Mouse (Mus musculus) gastrocnemius, adult 8-10 months (tissue): ENCODE data around the gene Pgm5. TPM values are rescaled to one million over a fixed set of nuclear protein-coding genes. Genes with fewer than 3 reads are reported as not detected.
"Not testable (repeated sequence)": the region's sequence is repeated elsewhere in the genome, so short reads cannot be mapped to it uniquely, and the experiment has no call there.

Experiments used
- DNase-seq, 2 experiments: peaks; one replicate each; pipeline ENCODE4 v3.0.0; 2022; ENCODE audit warnings: low spot score in 2 of 2
- total RNA-seq, 4 experiments: library from RNA; stranded (reverse); gene quantifications; 2 replicates each; pipeline ENCODE4 v1.2.4; 2022

Pgm5 gene
- 10 to 100 TPM; 11.8 to 16.9 (median 13.2) TPM for total RNA-seq

DNA sequence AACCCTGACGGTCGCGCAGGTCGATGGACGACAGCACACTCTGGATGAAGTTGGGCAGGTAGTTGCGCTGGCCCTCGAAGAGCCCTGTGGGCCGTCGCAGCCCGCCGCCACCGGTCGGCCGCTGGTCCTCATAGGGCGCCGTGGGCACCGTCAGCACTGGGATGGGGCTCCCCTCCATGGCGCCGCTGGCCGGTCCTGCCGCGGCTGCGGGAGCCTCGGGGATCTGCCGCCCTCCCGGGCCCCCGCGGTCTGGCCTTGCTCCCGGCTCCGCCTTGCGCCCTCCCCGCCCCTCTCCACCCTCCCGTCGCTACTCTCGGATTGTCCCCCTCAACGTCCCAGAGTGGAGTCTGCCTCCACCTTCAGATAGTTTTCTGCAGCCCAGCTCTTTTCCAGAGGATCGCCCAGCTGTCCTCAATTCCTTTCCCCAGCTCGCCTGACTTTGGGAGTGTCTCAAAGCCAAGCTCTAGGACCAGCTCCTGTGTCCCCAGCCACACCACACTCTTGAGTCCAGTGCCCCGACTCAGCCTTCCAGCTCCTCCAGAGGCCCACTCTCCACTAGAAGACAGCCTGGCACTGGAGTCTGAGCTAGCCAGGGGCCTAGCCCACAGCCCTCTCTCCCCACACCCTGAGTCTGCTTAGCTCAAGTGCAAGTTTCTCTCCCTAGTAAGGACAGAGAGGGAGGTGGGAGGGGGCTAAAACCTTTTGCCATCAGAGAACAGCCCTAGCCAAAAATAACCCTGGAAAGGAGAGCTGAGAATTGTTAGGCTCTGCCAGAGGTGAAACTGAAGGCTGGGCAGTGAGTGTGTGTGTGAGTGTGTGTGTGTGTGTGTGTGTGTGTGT, at the start of gene Pgm5:
TSS of gene Pgm5 (minus strand) at position 244 of the 840 bp plus-strand sequence.
- DNase-seq, result peak in 1 of 2 experiments; percentile 21

DNA sequence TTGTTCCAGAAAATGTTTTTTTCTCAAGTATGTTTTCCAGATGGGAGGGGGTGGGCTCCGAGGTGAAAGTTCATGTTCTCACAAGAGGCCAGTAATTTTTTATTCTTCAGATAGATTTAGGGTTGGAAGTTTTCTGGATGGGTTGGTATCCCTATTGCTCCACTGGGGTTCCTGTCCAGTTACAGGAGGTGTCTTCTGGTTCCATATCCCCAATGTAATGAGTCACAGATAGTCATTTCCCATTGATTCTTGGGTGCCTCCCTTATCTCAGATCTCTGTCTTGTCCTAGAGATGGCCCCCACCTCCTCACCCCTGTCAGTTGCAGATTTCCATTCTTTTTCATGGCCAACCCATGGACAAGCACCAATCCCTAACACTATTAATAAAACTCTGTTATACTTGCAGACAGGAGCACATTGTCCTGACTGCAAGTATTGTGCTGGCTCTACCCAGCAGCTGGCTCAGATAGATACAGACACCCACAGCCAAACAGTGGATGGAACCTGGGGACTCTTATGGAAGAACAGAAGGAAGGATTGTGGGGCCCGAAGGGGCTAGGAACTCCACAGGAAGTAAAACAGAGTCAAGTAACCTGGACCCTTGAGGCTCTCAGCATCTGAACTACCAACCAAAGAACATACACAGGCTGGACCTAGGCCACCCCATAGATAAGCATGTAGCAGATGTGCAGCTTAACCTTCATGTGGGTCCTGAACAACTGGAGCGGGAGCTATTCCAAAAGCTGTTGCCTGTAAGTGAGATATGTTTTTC, 46.9 kb upstream of the Pgm5 start:
- DNase-seq, result no peak

DNA sequence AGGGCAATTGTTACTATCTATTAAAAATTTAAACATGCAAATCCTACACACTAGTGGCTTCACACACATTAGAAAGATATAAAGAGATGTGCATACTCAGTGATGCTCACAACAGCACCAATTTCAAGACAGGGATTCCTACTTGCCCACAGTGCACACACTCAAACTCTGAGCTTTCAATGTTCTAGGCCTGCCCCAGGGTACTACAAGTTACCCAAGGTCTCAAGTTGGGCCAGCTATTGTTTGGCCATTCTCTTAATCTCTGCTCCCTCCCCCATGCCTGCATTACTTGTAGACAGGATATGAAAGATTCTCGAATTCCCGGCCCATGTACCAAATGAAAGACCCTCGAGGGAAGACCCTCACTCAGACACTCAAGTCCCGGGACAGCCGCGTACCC, 46.0 kb upstream of the Pgm5 start:
- no peak for DNase-seq

DNA sequence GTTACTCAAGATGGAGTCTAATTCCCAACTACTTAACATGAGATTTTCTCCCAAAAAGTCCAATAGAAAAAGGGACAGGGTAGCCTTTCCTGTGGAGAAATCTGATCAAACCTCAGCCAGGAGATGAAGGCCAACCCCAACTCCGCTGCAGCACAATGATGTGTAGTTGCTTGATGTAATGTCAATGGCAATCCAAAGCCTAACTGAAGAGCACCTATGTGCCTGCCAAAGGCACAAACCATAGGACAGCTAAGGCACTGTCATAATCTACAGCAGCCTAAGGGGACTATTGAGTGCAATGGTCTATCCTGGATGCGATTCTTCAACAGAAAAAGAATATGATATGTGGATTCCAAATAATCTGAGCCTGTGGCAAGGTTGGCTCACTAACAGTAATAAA, 41.2 kb upstream of the Pgm5 start:
- DNase-seq, result no peak

DNA sequence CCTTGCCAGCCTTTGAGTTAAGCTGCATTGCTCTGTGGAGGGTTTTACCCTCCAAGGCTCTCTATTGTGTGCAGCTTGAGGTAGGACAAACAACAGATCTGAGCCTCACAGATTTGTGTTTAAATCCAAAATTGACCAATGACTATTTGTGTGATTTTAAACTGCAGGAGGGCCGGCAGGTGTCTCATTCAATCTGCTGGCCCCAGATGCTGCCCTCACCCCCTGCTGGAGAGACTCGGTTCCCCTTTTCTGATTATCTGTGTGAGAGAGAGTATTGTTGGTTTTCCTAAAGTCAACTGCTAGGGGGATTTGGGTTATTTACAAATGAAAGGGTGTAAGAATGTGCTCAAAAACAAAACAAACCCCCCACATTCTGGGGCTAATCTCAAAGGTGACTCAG, 40.6 kb upstream of the Pgm5 start:
- DNase-seq, result no peak

DNA sequence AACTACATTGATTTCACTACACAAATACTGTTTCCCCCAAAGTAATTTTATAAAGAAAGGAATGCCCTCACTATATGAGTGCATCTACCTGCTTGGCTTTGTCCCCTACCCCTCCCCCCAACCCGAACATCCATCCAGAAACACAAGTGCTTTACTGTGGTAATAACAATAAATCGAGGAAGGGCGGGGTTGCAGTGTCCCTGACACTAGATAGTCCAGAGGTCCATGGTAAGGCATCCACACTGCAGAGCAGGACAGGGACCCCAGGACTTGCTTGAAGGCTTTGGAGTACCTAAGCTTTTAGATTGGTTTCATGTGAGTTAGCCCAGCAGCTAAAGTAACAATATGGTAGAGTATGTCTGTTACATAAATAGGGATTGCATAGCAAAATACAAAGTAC, 40.0 kb upstream of the Pgm5 start:
- DNase-seq, result no peak

DNA sequence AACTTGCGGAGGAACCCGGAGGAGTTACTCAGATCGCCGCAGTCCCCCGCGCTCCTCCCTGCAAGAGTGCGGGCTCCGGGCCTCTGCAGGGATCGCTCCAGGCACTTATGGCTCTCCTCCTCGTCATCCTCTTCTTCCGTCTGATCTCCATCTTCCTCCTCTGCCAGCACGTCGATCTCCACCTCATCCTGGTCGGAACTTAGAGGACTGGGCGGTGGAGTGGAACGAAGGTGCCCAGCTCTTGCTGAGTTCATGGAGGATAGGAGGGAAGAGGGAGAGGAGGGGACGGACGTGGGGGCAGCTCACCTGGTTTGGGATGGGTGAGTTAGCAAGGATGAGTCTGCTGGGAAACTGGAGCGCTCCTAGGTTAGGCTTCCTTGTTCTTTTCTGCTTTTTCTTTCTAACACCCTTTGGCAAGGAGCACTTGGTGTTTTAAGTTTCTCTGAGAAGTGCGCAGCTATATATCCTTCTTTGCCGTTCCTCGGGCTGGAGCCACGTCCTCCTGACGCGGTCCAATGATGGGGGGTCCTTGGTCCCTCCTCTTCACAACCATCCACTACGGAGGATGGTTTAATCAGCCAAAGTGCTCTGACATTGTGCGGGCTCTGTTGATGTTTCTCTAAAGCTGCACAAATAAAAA, 39.0 kb upstream of the Pgm5 start, which contains the start of gene Foxd4:
TSS of gene Foxd4 (minus strand) at position 617 of the 640 bp plus-strand sequence.
- DNase-seq, result no peak

DNA sequence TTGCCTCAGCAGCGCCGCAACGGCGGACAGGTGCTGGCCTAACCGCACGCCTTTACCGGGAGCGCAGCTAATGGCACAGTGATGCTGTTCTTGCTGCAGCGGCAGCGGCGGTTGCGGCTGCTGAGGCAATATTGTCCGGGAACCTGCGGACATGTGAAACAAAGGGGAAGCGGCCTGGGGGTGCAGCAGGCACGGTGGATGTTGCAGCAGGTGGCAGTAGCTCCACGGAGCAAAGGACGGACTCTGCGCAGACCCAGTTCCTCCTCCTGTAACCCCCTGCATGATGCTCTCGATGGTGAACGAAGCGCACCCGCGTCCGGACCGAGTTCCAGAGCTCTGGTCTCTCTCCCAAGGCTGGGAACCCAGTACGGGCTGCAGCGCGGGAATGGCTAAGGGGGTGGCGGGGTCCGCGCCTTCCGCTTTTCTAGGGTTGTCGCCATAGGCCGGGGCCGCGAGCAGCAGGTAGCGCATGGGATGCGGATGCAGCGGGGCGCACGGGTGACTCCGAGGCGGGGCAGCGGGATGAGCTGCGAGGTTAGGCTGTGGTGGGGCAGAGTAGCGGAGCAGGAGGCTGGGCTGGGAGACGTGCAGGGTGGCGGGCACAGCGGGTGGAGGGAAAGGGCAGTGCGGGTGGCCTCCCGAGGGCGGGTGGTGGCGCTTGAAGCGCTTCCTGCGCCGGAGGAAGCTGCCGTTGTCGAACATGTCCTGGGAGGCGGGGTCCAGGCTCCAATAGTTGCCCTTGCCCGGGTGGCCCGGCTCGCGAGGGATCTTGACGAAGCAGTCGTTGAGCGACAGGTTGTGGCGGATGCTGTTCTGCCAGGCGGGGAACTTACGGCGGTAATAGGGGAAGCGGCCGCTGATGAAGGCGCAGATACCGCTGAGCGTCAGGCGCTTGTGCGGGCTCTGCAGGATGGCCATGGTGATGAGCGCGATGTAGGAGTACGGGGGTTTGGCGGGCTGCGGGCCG, 38.2 kb upstream of the Pgm5 start:
- DNase-seq, result no peak

DNA sequence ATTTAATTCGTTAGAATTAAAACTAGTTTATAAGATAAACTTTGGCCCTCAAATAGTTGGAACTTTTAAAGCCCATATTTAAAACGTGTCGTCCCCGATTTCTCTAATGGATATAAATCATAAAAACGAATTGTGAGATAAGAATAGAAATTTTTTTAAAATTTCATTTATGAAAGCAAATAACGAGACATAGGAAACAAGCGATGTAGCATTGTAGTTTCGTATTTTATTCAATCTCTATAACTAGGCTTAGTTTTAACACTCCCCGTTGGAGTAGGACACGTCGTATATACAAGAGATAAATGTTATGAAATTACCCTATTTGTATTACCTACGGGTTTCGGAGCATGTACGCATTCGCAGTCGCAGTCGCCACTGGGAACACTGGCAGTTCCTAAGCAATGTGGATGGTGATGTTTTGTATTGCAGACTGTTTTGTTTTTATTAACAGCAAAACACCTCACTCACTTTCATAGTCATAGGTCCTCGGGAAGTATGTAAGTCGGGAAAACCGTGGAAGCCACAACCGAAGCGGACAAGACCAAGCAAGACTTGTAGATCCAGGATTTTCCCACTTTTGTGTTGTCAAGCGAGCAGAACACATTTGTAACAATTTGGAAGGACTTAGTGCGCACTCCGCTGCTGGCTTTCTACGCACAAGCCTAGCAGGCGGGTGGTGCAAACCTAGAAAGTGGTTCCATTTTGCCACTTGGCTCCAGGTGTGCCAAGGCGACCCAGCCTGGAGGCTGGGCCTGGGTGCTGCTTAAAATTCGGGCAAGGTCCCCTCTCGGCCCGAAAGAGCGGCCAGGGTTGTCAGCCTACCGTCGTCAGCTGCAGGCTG, 37.3 kb upstream of the Pgm5 start:
- DNase-seq, result no peak

DNA sequence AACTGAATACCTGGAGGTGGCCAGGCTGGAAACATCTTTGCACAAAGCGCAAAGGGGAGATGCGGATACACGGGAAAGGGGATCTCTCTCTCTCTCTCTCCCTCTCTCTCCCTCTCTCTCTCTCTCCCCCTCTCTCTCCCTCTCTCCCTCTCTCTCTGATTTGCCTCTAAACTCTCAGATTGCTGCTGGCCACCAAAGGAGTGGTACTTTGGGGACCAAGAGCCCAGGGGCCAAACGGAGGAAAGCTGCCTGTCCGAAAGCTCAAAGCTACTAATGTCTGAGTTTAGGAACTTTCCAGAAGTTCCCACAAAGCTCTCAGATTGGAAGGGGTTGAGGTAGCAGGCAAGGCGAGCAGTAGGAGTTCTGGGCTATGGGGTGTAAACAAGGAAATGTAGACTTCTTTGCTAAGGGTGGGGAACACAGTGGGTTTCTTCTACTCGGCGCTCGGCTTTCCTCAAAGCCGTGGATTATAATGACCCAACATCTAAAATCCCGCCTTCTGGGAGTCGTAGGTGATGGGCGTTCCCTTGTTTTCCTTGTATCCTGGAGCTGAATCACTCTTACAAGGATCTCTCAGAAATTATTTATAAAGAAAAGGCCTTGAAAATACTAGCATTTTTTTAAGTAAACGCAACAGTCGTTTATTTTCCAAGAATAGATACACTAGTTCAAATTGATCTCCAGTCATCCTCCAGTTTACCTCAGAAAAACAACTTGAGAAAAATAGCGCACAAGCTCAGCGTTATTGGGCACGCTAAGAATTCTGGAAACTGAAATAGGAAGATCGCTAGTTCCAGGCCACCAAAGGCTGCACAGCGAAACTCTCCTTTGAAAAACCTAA, 36.5 kb upstream of the Pgm5 start:
- no peak for DNase-seq

DNA sequence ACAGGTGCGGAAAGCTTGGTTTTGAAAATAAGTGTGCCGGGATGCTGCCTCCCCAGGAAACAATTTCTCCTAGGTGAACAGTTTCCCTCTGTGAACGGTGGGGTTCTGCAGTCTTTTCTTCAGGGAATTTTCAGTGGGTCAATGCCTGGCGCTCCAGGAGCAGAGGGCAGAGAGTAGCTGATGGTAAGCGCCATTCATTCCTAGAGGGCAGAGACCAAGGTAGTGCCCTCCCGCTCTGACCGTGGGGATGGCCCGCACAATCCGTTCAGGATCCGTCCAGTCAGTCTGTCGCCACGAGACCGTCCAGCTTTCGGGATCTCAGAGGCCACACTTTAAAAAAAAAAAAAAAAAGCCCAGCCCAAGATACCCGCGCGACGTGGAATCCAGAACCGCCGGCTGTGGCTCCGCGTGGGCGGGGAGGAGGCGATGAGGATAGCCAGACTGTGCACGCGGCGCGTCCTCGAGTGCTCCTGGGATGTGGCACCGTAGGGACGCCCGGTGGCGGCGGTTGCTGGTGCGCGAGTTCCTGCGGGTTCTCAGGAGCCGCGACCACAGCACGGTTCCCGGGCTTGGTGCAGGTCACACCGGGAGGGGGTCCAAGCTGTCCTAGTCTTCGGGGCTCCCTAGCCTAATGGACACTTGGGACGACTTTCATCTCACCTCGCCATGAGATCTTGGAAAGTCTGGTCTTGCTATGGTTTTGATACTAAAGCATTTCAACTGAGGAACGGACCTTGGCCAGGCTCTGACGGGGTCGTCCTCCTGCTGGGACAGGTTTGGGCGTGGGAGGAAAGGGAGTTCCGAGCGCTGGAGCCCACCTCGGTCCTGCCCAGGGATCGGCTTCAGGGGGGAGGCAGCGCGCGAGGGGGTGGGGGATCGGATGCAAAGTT, 35.6 kb upstream of the Pgm5 start:
- no peak for DNase-seq

DNA sequence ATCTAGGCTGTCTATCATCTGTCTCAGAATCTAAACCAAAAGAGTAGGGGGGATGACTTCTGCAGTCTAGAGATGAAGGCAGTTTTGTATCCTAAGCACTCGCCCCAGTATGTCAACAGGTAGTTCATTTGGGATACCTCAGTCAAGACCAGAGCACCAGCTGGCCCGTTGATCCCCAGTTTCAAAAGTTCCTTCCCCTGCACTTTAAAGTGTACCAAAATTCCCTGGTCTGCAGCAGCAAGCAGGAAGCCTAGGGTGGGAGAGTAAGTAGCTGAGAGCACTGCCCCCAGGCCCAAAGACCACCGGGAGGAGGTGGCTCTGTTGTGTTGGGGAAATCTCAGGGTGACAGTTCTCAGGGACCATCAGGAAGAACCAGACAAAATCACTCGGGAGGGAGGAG, 34.9 kb upstream of the Pgm5 start:
- DNase-seq, result no peak

DNA sequence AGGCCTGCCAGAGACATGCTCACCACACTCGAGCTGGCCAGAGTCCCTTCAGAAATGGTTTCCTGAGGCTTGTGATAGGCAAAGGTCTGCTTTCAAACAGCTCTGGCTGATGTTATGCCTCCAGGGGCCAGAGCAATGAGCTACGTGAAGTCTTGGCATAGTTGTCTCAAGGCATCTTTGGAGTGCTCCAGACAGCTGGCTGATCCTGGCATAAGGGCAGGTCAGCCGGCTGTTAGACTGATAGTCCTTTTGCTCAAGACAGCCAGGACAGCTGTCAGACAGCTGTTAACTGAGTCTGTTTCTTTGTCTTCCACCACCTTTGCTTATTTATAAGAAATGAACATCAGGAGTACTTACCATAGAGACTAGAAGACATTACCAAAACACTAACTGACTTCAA, 25.2 kb upstream of the Pgm5 start:
- DNase-seq, result no peak

DNA sequence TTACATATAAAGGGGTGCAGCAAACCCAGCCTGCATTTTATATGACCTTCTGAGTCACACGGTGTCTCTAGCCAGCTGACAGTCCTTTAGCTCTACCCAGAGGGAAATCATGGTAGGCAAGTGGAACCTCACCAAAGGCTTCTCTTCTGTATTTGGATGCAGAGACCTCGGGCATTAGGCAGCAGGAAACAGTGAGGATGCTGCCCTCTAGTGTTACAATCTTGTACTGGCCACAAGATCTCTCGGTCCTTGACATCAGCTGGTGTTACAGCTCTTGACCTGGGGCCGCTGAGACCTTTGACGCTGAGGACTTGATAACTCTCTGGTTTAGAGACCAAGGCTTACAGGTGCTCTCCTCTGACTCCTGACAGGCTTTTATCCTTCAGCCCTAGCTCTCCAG, 23.8 kb upstream of the Pgm5 start:
- no peak for DNase-seq

DNA sequence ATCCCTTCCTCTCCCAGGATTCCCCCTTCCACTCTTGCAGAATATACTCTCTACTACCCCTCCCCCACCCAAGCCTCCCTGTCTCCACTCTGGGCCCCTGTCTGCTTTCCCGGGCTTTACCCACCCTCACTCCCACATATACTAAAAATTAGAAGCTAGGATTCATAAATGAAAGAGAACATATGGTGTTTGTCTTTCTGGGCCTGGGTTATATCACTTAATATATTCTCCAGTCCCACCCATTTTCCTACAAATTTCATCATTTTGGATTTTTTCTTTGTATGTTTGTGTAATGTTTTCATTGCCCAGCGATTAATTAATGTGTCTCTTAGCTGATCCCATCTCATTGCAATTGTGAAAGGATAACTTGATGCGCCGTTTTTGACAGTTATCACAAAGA, 19.6 kb upstream of the Pgm5 start:
- DNase-seq, result no peak

DNA sequence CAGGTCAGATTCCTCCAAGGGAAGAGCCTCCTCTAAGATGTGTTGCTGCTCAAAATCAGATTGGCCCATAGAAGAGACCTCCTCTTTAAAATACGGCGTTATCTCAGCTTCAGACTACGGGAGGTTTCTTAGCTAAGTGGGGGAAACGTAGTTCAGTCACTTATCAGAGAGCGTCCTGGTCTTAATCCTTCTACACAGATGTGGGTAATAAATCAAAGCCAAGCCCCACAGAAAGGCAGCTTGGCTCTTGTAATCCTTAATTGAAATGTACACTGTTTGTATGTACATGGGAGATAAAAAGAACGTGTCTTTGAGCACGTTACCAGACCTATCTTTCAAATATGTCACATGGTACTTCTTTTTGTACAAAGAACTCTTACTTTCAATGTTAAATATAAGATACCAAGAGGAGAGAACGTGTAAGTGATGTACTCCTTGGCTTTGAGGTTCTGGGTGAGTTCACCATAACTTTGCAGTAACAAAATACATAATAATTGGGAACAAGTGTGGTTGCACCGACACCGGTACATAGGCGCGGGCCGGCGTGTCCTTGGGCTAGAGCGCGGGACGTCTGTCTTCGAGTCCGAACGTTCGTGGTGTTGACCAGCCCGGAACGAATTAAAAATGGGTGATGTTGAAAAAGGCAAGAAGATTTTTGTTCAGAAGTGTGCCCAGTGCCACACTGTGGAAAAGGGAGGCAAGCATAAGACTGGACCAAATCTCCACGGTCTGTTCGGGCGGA, 13.6 kb upstream of the Pgm5 start, which contains the start of gene Gm10053:
TSS of gene Gm10053 (plus strand) at position 558 of the 742 bp plus-strand sequence.
- not testable (repeated sequence) for DNase-seq

DNA sequence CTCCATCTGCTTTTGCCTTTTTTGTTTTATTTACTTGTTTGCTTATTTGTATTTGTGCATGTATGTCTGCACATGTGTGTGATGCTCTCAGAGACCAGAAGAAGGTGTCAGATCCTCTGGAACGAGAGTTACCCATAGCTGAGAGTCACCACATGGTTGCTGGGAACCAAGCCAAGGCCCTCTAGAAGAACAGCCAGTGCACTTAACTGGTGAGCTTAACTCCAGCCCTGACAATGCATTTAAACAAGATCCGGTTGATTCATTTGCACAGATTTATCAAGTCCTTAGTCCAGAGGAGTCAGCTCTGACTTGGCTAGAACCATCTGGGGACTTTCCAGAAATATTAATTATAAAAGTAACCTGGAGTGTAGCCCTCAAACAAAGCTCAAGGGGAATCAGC, 12.2 kb upstream of the Pgm5 start:
- no peak for DNase-seq
